Mouse (Mus musculus) kidney, adult 9 months (tissue): Measurements from ENCODE around the gene Gm8108.
"Not testable (repeated sequence)": the region's sequence is repeated elsewhere in the genome, so short reads cannot be mapped to it uniquely, and the experiment has no call there.

Experiments
- DNase-seq: peaks from one replicate; pipeline ENCODE4 v3.0.0; 2022

Gm8108 gene

GRCm38 (mm10) chr14:4110426-4110825 lies at the start of gene Gm8108:
Gm8108 (plus strand) TSS chr14:4110526.
- DNase-seq, result not testable (repeated sequence)

GRCm38 (mm10) chr14:4083820-4084219 lies 26.5 kb upstream of the Gm8108 start, which contains the start of gene Gm3115:
Gm3115 (plus strand) TSS chr14:4084120.
- not testable (repeated sequence) for DNase-seq

- DNase-seq, result not testable (repeated sequence)
These were observed 31.3 kb downstream of the Gm8108 start for GRCm38 (mm10) chr14:4141646-4142045.

- DNase-seq, result not testable (repeated sequence)
These were observed 54.4 kb downstream of the Gm8108 start, which contains the start of gene Gm3127 for GRCm38 (mm10) chr14:4164730-4165129. Gm3127 (plus strand) TSS chr14:4165030.

GRCm38 (mm10) chr14:4182030-4182429 lies 71.7 kb downstream of the Gm8108 start:
- not testable (repeated sequence) for DNase-seq
